Mouse (Mus musculus) kidney, postnatal 14 days (tissue): Measurements from ENCODE around the gene Cttnbp2.

Experiments used
- DNase-seq: peaks from one replicate; pipeline ENCODE4 v3.0.0; 2022; ENCODE audit warnings: mixed read lengths

Cttnbp2 gene

DNA sequence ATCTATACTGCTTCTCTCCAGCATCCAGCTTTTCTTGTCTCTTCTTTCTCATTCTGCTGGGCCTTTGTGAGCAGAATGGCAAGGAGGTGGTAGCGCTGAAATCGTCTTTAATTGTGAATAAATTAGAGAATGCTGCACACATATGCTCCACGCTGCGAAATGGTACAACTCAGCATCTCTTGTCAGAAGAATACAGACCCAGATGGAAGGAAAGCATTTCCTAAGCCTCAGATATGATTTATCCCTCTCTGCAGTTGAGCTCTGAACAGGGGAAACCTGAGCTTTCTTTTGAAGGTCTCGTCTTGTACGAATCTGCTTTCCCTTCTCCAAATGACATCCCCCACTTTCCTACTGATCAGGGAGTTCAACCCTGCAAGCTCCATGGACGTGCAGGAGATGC, 48.4 kb downstream of the Cttnbp2 start:
- no peak for DNase-seq

GRCm38 (mm10) chr6:18465626-18466025, 49.0 kb downstream of the Cttnbp2 start:
- DNase-seq: no peak

GRCm38 (mm10) chr6:18459657-18460056, 55.0 kb downstream of the Cttnbp2 start:
- no peak for DNase-seq

DNA sequence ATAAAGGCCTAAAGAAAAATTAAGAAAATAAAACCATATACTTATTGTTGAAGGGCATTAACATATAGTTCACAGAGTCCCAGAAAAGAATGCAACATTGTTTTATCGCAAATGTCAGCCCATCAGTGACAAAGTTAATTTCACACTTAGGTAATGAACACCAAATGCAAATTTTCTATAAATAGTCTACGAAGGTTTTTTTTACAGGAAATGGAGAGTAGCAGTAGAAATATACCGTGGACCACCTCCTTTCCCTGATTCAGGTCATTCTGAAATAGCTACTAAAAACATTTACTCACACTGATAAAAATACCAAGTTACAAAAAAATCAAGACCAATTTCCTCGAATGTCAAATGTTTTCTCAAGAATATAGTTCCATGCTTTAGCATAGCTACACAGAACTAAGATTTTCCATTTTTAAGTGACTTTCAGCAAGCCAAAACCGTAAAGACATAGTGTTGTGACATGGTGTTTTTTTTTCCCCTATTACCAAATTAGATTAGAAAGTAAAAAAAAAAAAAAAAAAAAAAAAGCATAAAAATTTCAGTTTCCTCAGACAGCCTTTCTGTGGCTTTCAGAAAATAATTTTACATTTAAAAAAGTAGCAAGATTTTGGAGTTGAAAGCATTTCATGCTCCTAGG, 64.0 kb downstream of the Cttnbp2 start:
- no peak for DNase-seq

DNA sequence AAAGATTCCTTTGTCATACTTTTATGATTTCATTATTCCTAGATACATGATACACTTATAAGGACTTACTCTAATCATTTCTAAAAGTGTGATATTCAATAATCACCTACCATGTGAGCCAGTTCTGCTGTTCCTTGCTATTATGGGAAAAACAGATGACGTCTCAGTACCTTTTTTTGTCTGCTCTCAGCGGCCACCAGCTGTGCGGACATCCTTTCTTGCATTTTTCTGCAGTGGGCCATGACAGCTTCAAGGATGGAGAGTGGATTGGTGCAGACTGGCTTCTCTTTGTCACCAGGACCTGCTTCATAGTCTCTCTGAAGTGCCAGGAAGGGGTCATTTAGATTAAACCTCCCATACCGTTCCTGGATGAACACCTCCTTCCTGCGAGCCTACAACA, 66.6 kb downstream of the Cttnbp2 start:
- DNase-seq: no peak

GRCm38 (mm10) chr6:18446917-18447316, 67.7 kb downstream of the Cttnbp2 start:
- no peak for DNase-seq

DNA sequence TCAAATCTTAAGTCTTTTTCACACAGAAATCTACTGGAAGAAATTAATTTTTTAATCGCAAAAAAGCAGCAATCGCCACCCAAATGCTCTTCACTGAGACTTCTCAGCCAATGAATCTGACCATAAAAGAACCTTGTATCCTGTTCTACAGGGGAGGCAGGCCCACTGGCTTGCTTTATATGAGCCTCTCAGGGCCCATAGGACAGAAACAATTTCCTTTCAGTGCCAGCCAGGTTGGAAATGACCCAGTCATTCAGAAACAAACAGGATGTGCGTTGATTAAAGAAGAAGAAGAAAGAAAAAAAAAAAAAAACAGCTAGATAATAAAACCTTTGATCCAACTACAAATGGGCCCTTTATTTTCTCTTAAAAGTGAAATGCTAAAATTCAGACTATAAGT, 68.3 kb downstream of the Cttnbp2 start:
- DNase-seq: no peak

- DNase-seq: no peak
Measured at GRCm38 (mm10) chr6:18445747-18446146, 68.9 kb downstream of the Cttnbp2 start.

DNA sequence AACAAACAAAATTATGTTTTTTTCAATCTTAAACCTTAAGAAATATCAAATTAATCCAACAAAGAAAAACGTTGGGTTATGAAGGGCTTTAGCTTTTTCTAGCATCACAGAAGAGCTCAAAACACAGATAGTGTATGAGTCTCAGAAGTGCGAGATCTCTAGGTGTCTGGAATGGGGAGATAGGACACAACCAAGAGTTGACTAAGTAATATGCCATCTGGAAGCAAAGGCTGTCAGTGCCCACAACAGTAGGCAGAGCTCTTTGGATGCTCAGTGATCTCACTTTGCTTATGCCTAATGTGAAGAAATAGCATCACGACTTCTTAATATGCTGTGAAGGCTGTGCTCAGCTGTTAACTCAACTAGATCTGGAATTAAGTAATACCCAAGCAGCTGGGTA, 72.3 kb downstream of the Cttnbp2 start:
- no peak for DNase-seq

GRCm38 (mm10) chr6:18440918-18441532, 73.6 kb downstream of the Cttnbp2 start:
- no peak for DNase-seq

- no peak for DNase-seq
Measured at GRCm38 (mm10) chr6:18436127-18436812, 78.4 kb downstream of the Cttnbp2 start.

DNA sequence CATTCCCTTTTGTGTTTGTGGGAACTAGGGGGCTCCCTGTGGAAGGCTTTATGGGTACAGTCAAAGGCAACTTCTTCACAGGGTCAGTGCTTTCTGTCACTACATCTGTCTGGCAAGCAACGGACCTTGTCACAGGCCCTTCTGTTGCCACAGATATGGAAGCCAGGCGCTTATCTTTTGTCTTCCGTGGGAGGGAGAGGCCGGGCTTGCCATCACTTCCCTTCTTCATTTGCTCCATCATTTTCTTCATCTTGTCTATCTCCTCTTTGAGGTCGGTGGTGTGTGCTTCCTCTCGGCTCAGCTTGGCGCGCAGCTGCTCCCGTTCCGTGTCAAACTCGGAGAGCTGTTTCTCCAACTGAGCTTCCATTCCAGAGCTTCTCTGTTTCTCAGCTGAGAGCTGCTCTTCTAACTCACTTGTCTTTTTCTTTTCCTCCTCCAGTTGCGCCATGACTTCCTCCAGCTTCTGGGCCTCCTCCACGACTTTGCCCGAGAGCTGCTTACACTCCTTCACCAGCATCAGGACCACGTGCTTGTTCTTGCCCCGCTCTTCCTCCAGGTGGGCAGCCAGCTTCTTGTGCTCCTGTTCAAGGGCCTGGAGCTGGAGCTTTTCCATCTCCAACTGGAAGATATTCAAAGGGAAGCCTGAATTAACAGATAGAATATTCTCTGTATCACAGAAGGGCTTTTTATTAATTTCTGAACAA, 79.7 kb downstream of the Cttnbp2 start:
- DNase-seq: no peak

DNA sequence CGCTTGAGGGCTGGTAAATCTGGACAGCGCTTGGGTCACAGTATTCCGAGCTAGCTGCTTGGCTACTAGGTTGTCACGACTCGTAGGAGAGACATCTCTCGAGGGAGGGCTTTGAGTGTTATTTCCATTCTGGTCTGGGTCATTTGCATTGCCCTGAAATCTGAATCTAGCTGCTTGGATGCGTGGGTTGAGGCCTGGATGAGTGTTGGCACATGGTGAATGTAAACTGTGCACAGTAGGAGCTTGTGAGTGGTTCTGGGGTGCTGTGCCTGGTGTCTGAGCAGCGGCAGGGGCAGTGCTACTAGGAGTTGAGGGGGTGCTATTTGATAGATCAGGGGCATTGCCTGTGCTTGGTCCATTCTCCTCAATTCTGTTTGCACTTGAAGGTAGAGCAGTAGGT, 80.3 kb downstream of the Cttnbp2 start:
- DNase-seq: no peak

DNA sequence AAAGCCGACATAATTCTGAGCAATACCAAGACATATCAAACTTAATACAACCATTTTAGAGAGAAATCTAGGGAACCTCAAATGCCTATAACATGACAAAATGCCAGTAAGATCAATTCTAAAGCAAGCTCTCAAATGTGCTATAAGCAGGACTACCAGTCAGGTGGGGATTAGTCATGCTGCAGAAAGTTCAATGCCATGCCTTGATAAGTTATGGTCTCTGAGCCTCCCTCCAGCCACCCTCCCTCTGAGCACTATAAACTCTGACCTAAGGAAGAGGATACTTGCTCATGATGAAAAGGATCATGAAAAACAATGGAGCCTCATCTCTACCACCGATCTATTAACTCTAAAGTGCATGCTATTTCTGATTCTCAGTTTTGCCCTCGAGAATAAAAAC, 82.3 kb downstream of the Cttnbp2 start:
- no peak for DNase-seq

- no peak for DNase-seq
Measured at GRCm38 (mm10) chr6:18431891-18432290, 82.8 kb downstream of the Cttnbp2 start.

DNA sequence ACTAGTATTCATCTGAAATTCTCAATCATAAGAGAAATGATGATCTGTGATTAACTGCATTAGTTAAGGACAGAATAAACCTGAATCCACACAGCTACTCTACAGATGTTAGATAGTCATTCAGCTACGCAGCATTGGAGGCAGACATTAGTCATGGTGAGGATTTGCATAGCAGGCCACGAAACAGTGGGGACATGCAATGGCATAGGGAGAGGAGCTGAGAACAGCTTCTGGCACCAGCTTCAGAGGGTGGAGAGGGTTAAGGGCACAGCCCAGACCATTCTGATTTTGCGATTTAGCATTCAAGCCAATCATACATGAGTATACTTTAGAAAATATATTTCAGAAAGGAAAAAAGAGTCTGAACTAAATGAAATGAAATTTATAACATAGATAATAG, 84.6 kb downstream of the Cttnbp2 start:
- no peak for DNase-seq

GRCm38 (mm10) chr6:18424822-18425221, 89.8 kb downstream of the Cttnbp2 start:
- DNase-seq: no peak

DNA sequence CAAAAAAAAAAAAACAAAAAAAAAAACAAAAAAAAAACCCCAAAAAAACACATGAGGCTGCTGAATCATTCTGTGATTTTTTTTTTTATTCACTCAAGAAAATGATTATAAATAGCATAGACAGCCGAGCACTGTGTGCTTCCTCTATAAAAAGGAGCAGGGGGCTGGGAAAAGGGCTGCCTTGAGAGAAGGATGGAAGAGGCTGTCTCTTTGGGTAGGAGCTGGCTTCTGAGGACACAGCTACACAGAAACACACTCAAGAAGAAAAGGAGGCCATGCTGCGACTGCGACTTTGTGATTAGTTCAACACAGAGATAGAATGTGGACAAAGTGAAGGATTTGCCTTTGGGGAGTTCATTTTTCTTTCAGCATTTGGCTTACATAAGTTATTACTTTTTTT, 90.3 kb downstream of the Cttnbp2 start:
- no peak for DNase-seq

DNA sequence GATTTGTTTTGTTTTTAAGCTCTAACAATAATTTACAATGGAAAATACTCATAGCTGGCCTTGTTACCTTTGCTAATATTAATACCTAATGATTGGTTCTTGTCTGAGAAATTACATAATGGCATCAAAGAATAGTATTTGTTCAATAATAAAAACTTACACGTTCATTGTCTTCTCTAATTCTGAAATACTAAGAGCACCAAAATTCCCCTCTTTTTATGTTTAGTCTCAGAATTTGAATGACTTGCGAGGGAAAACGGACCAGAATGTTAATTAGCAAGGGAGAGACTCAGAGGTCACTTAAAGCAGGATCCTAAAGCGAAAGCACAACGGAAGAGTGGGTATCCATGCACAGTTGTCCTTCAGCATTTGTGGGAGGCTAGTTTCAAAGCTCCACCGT, 91.5 kb downstream of the Cttnbp2 start:
- DNase-seq: no peak

GRCm38 (mm10) chr6:18421561-18421960, 93.1 kb downstream of the Cttnbp2 start:
- DNase-seq: no peak

DNA sequence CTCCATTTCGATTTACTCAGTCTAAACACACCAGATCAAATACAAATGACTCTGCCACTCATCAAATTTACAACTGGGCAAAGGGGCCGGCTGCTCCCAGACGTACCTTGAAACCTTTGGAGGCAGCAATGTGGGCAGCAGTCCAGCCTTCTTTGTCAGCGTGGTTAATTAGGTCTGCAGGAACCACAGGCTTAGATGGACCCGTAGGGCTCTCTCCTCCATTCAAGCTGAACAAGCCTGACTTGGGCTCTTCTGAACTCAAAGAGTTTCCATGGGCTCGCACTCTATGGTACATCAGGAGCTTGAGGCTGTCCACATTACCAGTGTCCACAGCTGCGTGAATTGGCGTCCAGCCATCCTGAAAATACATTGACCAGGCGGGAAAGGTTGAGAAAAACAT, 94.0 kb downstream of the Cttnbp2 start:
- DNase-seq: peak; percentile 66

GRCm38 (mm10) chr6:18417866-18418454, 96.7 kb downstream of the Cttnbp2 start:
- DNase-seq: peak; percentile 26

DNA sequence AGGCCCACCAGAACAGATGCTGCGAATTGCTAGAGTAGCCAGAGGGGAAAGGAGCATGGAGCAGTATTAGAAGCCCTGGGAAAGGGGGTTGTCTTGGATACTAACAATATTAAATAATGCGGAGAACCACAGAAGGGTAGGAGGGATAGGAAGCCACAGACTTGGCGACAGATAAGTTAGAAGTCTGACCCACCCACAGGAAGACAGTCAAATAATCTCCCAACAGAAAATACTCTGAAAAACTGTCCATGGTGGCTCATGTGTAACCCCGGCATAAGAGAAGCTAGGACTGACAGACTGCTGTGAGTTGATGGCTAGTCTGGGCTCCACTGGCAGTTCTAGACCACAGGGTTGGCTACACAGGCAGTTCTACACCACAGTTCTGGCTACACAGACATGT, 98.7 kb downstream of the Cttnbp2 start:
- DNase-seq: no peak
